Mouse (Mus musculus): ENCODE measurements around the gene Tnnt3.

- TF ChIP-seq CTCF (IDR thresholded peaks at IDR 0.05; ENCODE audit: low read depth) = no peak
- no peak for TF ChIP-seq EP300 (optimal IDR thresholded peaks at IDR 0.05)
Measured at GRCm38 (mm10) chr7:142454706-142455105, 43.9 kb upstream of the Tnnt3 start.

Measured in stomach, postnatal 0 days (tissue).